Mouse (Mus musculus) adrenal gland, adult 18-20 months (tissue): ENCODE data around the gene Zbtb7a. TPM values are rescaled to one million over a fixed set of nuclear protein-coding genes. Genes with fewer than 3 reads are reported as not detected.

Source experiments
- DNase-seq, 2 experiments: peaks; one replicate each; pipeline ENCODE4 v3.0.0; 2021 to 2022; ENCODE audit warnings: low spot score in 2 of 2
- total RNA-seq, 2 experiments: library from RNA; stranded (reverse); gene quantifications; 1 replicate in 1 of 2; 2 replicates in 1 of 2; pipeline ENCODE4 v1.2.3; 2021

The Zbtb7a gene
- total RNA-seq, 2 experiments from 2014 or later, result 65.3 to 84.8 TPM

- DNase-seq, result no peak
These were observed 3.2 kb downstream of the Zbtb7a start for GRCm38 (mm10) chr10:81138131-81138782.

GRCm38 (mm10) chr10:81138821-81139528 lies 4.0 kb downstream of the Zbtb7a start:
- no peak for DNase-seq

- DNase-seq, result no peak
These were observed 4.5 kb downstream of the Zbtb7a start for GRCm38 (mm10) chr10:81139529-81139846.

DNA sequence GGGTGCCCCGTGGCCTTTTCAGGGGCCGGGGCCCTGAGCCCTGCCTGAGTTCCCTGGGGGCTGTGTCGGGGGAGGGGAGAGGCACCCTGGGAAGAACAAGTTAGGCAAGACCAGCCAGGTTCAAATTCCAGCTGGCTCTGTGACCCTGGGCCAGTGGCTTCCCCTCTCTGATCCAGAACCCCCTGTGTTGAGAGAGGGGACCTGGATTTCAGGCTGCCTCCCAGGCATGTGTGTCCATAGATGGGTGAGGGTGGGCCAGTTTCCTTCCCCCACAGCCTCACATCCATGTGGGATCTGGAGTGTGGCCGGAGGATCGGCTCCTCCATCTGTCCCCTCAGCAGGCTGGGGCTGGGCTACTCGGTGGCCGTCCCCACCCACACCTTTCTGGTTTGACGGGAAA lies 5.0 kb downstream of the Zbtb7a start:
- DNase-seq, result no peak

DNA sequence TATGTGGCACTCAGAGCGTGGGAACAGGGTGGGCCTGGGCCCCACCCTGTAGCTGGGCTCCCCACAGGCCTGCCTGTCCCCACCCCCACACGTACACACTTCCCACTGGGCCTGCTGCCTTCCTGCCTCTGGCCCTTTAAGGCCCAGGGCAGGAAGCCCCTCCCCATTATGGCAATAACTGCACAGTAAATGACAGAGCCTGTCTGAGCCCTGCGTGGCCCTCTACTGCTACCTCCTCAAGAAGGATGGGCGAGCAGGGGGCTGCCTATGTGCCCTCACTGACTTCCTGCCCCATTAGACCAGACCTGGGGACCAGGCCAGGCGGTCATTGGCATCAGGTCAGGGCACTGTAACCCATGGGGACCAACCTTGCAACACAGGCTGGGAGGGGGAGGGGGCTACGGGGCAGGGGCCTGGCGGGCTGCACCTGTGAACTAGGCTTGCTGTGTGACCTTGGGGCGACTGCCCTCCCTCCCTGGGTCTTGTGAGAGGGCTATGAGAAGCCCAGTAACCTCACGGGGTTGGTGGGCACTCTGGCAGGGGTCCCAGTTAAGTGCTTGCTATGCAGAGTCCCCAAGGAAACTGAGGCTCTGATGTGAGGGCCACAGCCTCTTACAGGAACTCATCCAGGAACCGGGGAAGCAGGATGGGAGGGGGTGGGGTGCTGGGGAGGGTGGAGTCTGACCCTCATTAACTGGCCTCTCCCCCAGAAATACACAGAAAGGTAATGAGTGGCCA lies 5.9 kb downstream of the Zbtb7a start:
- no peak for DNase-seq

DNA sequence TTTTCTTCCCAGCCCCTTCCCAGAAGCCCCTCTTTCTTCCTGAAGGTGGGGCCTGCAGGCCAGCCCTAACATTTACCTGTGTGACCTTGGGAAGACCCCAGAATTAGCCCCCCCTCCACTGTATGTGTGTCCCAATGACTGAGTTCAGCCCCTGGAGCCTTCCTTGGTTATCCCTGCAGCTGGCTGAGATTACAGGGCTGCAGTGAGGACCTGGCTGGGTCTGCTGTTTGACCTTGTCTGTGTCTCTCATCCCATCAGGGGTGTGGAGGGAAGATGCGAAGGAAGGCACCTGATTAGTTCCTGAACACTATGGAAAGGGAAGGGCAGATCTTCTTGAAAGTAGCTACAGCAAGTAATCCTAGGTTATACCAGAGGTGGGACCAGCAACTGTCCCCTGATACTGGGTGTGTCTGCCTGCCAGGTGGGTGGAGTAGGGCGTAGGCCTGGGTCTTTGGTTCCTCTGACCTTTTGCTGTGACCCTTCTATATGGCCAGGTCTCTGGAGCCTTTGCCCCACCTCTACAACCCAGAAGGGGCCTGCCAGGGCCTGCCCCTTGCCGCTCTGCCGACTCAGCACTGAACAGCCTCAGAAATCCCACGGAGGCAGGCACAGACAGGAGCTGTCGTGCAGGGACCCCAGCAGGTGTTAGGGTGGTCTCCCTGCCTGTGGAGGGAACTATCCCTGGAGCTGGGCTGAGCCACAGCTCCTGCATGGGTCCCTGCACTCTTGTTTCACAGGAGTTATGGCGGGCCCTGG lies 6.6 kb downstream of the Zbtb7a start:
- no peak for DNase-seq

DNA sequence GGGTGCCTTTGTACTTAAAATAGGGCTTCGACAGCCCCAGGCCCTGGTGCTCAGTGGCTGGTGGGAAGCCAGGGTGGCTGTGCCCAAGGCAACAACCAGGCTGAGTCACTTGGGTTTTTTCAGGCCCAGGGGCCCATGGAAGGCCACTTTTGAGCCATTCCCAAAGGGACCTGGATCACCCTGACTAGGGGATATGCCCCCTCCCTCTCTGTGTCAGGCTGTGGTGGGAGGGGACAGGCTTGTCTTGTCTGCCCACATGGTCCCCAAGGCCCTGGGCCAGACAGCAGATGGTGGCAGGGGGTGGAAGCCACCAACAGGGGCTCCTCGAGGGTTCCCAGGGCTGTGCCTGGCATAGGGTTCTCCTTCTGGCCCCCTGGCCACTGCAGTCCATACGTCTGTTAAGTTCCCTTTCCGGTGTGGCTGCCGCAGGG lies 7.5 kb downstream of the Zbtb7a start:
- DNase-seq, result no peak

DNA sequence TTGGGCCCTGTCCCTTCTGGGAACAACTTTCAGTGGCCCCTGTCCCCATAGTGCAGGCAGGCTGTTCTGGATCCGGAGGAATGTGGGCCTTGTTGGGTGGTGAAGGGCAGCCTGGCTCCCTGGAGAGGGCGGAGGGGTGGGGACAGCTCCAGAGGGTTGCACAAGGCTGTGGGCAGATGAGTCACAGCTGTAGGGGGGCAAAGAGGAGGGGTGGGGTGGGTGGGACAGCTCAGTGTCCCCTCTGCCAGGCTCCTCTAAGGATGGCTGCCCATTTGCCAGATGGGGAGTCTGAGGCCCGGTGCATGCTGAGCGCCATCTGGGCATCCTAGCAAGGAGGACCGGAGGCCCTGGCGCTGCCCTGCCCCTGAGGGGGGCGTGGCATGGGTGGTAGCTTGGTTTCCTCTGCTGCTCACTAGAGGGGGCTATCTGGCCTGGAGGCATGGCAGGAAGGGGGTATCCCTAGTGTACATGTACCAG lies 8.2 kb downstream of the Zbtb7a start:
- DNase-seq, result peak in 1 of 2 experiments; percentile 49

GRCm38 (mm10) chr10:81143845-81144437 lies 8.9 kb downstream of the Zbtb7a start:
- no peak for DNase-seq

GRCm38 (mm10) chr10:81144667-81145066 lies 9.6 kb downstream of the Zbtb7a start:
- no peak for DNase-seq

- DNase-seq, result no peak
These were observed 10.3 kb downstream of the Zbtb7a start for GRCm38 (mm10) chr10:81145307-81145706.

DNA sequence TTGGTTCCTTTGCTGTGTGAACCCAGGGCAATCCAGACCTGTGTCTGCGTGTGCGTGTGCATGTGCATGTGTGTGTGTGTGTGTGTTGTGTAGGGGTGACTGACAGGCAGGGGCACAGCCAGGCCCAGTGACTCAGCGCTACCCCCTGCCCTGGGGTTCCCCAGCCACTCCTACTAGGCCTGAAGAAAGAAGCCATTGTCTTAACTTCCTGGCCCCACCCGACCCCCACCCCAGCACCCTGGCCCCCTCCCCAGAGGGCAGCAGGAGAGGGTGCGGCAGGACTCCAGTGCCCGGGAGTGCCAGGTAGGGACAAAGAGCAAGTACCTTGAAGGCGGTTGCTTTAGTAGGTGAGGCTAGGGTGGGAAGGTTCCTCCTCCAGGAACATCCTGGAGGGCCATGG lies 10.8 kb downstream of the Zbtb7a start:
- DNase-seq, result no peak

GRCm38 (mm10) chr10:81146296-81146695 lies 11.3 kb downstream of the Zbtb7a start:
- no peak for DNase-seq

GRCm38 (mm10) chr10:81151261-81151660 lies 16.2 kb downstream of the Zbtb7a start:
- DNase-seq, result no peak

GRCm38 (mm10) chr10:81152609-81153008 lies 17.6 kb downstream of the Zbtb7a start:
- DNase-seq, result no peak

DNA sequence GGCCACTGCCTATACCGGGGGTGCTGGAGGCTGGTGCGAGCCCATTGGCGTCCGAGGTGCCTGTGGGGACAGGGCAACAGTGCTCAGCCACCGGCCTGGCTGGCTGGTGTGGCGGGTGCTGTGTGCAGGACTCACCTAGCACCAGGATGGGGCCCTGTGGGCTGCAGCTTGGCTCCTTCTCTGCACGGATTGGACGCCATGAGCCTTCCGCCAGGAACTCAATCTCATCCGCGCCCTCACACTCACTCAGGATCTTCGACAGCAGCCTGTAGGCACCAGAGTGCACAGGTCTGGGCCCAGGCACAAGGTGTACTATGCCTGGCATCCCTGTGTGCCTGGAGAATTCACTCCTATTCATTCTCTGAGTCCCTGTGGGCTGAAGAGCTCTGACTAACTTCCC lies 19.3 kb downstream of the Zbtb7a start:
- DNase-seq, result no peak

- DNase-seq, result no peak
These were observed 19.7 kb downstream of the Zbtb7a start for GRCm38 (mm10) chr10:81154736-81155135.

- no peak for DNase-seq
These were observed 26.7 kb downstream of the Zbtb7a start for GRCm38 (mm10) chr10:81161602-81162317.

- DNase-seq, result no peak
These were observed 27.3 kb downstream of the Zbtb7a start for GRCm38 (mm10) chr10:81162318-81162652.

DNA sequence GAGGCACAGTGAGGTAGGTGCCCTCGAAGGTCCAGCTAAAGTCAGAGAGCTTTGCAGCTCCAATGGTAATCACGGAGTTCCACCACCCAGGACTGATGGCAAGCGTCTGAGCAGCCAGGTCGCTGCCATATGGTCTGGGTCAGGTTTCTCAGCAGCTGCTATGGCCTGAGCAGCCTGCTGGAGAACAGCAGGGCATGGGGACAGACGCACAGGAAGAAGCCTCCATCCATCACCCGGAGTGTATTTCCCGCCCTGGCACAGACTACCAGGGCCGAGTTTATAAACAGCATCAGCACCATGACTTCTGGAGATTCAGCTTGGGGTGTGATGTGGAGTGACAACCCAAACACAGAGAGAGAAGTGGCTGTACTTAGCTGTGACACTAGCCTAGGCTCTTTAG lies 30.1 kb downstream of the Zbtb7a start:
- DNase-seq, result no peak
